In the genomic region with DNA sequence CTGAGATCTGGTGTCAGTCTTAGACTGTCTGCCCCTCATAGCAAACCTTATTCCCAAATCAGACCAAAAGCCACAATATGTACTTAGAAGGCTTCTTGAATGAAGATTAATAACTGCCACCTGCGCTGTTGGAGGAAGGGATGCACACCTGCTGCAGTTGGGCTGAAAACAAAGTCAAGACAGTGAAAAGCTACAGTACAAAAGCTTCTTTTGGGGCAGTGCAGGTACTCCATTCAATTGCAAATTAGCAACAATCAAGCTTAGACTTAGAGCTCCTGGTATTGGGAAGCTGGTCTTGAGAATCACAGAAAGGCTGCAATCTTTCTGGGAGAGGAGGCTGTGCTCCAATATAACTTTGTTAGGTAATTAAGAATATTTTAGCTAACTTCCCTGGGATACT, we compare ENCODE assay signal across 16 mouse cellular contexts.
"Had no signal": no experiment of that assay in that cellular context is flagged by ENCODE, and none has a peak within 500 bp of the region (broad histone marks: within the 10 kb centered on the region; RNA-seq: fewer than 3 reads in every experiment).

No protein-coding gene starts in this region.

- ATAC-seq: liver, postnatal 0 days; lung, postnatal 0 days; midbrain, embryonic 13.5 days; midbrain, embryonic 15.5 days had no signal

- H3K9me3 ChIP-seq: lung, embryonic 15.5 days; megakaryocyte, embryonic 14.5 days; midbrain, embryonic 13.5 days; midbrain, embryonic 15.5 days had no signal

- DNase-seq: liver, postnatal 0 days; lung, adult 2 months; lung, postnatal 14 days; lung, postnatal 36 days; right cerebral cortex, postnatal 14 days; thymus, adult 18-20 months; thymus, postnatal 14 days; thymus, postnatal 36 days had no signal

- H3K27me3 ChIP-seq: lung, embryonic 15.5 days; megakaryocyte, embryonic 14.5 days; midbrain, embryonic 13.5 days; midbrain, embryonic 15.5 days; neural tube, embryonic 12.5 days had no signal

- H3K27ac ChIP-seq: lung, embryonic 15.5 days; macrophage; midbrain, embryonic 13.5 days; midbrain, embryonic 15.5 days; neural tube, embryonic 12.5 days had no signal

- H3K4me3 ChIP-seq: lung, embryonic 15.5 days; megakaryocyte, embryonic 14.5 days; midbrain, embryonic 13.5 days; midbrain, embryonic 15.5 days; neural tube, embryonic 12.5 days had no signal

- H3K4me2 ChIP-seq: lung, embryonic 15.5 days; midbrain, embryonic 11.5 days; midbrain, embryonic 13.5 days; midbrain, embryonic 15.5 days; neural tube, embryonic 12.5 days had no signal

- H3K9ac ChIP-seq: liver, postnatal 0 days; lung, embryonic 15.5 days; midbrain, embryonic 13.5 days; midbrain, embryonic 15.5 days; neural tube, embryonic 12.5 days had no signal

- H3K4me1 ChIP-seq: lung, embryonic 15.5 days; megakaryocyte, embryonic 14.5 days; midbrain, embryonic 13.5 days; midbrain, embryonic 15.5 days; neural tube, embryonic 12.5 days had no signal

- H3K36me3 ChIP-seq: lung, embryonic 15.5 days; midbrain, embryonic 13.5 days; midbrain, embryonic 15.5 days; neural tube, embryonic 12.5 days had no signal
